Mouse (Mus musculus): ENCODE results near the gene Slc38a1. TPM values are rescaled to one million over a fixed set of nuclear protein-coding genes. Genes with fewer than 3 reads are reported as not detected.
"Not testable (repeated sequence)": the region's sequence is repeated elsewhere in the genome, so short reads cannot be mapped to it uniquely, and the experiment has no call there.

The Slc38a1 gene
- polyA plus RNA-seq, 1 experiment from 2014 or later: 70.4 TPM

GRCm38 (mm10) chr15:96638173-96638572 lies 4.5 kb downstream of the Slc38a1 start:
- ATAC-seq (ENCODE audit: extremely low read depth, insufficient number of reproducible peaks, low FRiP score, low TSS enrichment): no peak
- H3K27ac ChIP-seq (replicated peaks): peak overlapping the region; percentile 16; the same call in 1 of the 2 replicates
- H3K27me3 ChIP-seq (replicated peaks): no peaks in the 10 kb centered on the region
- H3K4me3 ChIP-seq: 0 out of 2 replicates have a peak overlapping the region, but pooled peaks have one; percentile 9
- H3K9ac ChIP-seq: no peak overlapping the region
- peaks cover 45% of the 10 kb centered on the region for H3K36me3 ChIP-seq
- peak overlapping the region; percentile 29 for H3K4me2 ChIP-seq
- no peaks in the 10 kb centered on the region for H3K9me3 ChIP-seq
- peaks cover 49% of the 10 kb centered on the region for H3K4me1 ChIP-seq
- WGBS: 54% methylated on average over 10 of the region's 10 CpGs

DNA sequence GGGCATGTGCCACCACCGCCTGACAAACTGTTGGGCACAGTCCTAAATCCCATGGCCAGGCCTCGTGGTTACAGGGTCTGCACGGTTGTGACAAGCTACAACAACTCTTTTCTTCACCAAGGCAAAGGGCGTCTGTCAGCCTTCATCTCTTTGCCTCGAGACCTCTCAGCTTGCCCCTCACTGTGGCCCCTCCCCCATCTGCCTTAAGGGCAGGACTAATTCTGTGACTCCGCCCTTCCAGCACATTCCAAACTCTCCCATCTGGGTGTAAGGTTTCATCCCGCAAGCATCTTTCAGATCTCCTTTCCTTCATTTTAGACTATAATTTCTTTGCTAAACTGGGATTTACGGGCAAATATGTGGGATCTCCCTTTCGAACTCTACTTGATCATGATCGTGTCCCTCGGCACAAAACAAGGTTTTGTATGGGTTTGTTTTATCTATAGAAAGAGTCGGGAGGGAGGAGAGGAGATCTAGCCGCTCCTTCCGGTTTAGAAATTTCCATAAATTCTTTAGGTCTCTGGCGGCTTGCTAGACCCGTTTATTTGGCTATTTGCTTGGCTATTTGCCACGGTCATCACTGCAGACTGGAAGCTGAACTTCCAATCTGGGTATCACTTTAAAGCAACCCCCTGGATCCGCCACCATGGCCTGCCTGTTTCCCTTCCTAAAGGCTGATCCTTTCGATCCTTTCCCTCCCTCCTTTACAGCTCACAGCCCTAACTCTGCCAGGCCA lies 7.9 kb downstream of the Slc38a1 start:
- ATAC-seq (ENCODE audit: extremely low read depth, insufficient number of reproducible peaks, low FRiP score, low TSS enrichment): no peak
- H3K27me3 ChIP-seq (replicated peaks): no peaks in the 10 kb centered on the region
- H3K9me3 ChIP-seq: peaks cover 5% of the 10 kb centered on the region; the same call in 1 of the 2 replicates
- H3K4me2 ChIP-seq: peak overlapping the region; percentile 29; the same call in 1 of the 2 replicates
- WGBS: 62% methylated on average over 19 of the region's 19 CpGs
- peaks cover 69% of the 10 kb centered on the region for H3K4me1 ChIP-seq
- no peak overlapping the region for H3K4me3 ChIP-seq
- H3K36me3 ChIP-seq: peaks cover 59% of the 10 kb centered on the region
- peak overlapping the region; percentile 15; the same call in 1 of the 2 replicates for H3K27ac ChIP-seq (replicated peaks)
- peak overlapping the region; percentile 38; the same call in 1 of the 2 replicates for H3K9ac ChIP-seq

GRCm38 (mm10) chr15:96632201-96632600 lies 10.5 kb downstream of the Slc38a1 start:
- no peak overlapping the region for H3K4me3 ChIP-seq
- WGBS: 96% methylated on average over 5 of the region's 5 CpGs
- no peaks in the 10 kb centered on the region for H3K27me3 ChIP-seq (replicated peaks)
- no peak overlapping the region for H3K27ac ChIP-seq (replicated peaks)
- ATAC-seq (ENCODE audit: extremely low read depth, insufficient number of reproducible peaks, low FRiP score, low TSS enrichment): no peak
- peaks cover 5% of the 10 kb centered on the region; the same call in 1 of the 2 replicates for H3K9me3 ChIP-seq
- peaks cover 69% of the 10 kb centered on the region for H3K4me1 ChIP-seq
- H3K36me3 ChIP-seq: peaks cover 43% of the 10 kb centered on the region
- H3K9ac ChIP-seq: no peak overlapping the region
- no peak overlapping the region for H3K4me2 ChIP-seq

DNA sequence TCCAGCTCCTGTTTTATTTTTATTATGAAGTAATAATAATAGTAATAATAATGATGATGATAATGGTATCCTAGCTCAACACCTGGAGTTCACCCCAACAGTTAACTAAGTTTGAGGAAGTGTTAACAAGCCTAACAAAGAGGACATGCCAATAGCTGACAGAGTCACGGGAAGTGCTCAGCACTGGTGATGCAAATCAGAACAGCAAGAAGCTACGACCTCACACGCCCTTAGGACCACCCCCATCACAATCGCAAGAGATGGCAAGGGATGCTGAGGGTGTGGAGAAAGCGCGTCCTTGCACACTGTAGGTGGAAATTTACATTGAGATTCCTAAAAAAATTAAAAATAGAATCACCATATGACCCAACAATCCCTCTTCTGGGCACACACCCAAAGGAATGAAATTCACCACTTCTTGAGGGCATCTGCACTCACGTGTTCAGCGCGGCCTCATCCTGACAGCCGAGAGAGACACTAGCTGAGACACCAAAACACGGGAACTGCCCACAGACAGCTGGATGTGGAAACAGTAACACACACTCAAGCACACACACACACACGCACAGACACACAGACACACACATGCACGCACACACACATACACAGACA lies 11.5 kb downstream of the Slc38a1 start:
- Histone ChIP-seq H3K9ac (no peak overlapping the region), H3K4me3 (no peak overlapping the region), H3K9me3 (peaks cover 5% of the 10 kb centered on the region; the same call in 1 of the 2 replicates), H3K36me3 (peaks cover 38% of the 10 kb centered on the region), H3K27ac (replicated peaks) (no peak overlapping the region), H3K4me1 (peaks cover 76% of the 10 kb centered on the region), H3K4me2 (no peak overlapping the region), H3K27me3 (replicated peaks) (no peaks in the 10 kb centered on the region)
- 61% methylated on average over 13 of the region's 13 CpGs for WGBS
- ATAC-seq (ENCODE audit: extremely low read depth, insufficient number of reproducible peaks, low FRiP score, low TSS enrichment): no peak

DNA sequence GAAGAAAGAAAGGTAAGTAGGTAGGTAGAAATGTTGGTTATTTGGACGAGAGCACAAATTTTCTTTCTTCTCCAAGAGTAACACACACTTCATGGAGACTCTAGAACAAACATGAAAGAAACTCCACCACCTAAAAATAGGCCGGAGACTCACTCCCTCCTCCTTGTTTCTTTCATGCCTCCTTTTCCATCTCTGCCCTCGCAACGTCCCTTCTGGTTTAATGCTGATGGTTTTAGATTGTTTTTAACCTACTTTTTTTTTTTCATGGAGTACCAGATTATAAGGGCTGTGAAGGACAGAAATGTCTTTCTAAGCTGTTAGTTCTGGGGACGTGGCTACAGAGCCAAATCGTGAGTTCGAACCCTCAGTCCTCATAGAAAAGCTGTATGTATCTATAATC lies 14.5 kb downstream of the Slc38a1 start:
- H3K27ac ChIP-seq (replicated peaks): no peak overlapping the region
- H3K27me3 ChIP-seq (replicated peaks): no peaks in the 10 kb centered on the region
- H3K36me3 ChIP-seq: peaks cover 39% of the 10 kb centered on the region
- ATAC-seq (ENCODE audit: extremely low read depth, insufficient number of reproducible peaks, low FRiP score, low TSS enrichment): no peak
- H3K9me3 ChIP-seq: peaks cover 5% of the 10 kb centered on the region; the same call in 1 of the 2 replicates
- 76% methylated on average over 7 of the region's 7 CpGs for WGBS
- no peak overlapping the region for H3K4me2 ChIP-seq
- H3K4me3 ChIP-seq: no peak overlapping the region
- peaks cover 65% of the 10 kb centered on the region for H3K4me1 ChIP-seq
- H3K9ac ChIP-seq: no peak overlapping the region

GRCm38 (mm10) chr15:96626871-96627270 lies 15.8 kb downstream of the Slc38a1 start:
- H3K36me3 ChIP-seq: peaks cover 41% of the 10 kb centered on the region
- no peak for ATAC-seq (ENCODE audit: extremely low read depth, insufficient number of reproducible peaks, low FRiP score, low TSS enrichment)
- no peak overlapping the region for H3K4me3 ChIP-seq
- 32% methylated on average over 5 of the region's 5 CpGs for whole genome bisulfite sequencing
- no peaks in the 10 kb centered on the region for H3K27me3 ChIP-seq (replicated peaks)
- H3K27ac ChIP-seq (replicated peaks): peak overlapping the region; percentile 82
- peak overlapping the region; percentile 38 for H3K4me2 ChIP-seq
- peaks cover 57% of the 10 kb centered on the region for H3K4me1 ChIP-seq
- H3K9me3 ChIP-seq: 0 out of 2 replicates have a peak, but pooled peaks cover 5% of the 10 kb centered on the region
- peak overlapping the region; percentile 30 for H3K9ac ChIP-seq

DNA sequence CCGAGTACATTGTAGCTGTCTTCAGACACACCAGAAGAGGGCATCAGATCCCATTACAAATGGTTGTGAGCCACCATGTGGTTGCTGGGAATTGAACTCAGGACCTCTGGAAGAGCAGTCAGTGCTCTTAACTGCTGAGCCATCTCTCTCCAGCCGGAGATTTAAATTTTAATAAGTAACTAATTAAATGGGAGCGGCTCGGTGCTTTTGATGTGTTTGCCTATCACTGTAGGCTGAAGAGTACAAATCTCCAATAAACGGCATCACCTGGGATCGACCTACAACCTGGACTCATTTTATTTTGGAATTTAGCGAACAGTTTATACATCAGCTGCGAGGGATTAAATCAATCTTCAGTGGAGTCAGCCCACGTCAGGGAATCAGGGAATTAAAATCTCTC lies 17.7 kb downstream of the Slc38a1 start:
- H3K27ac ChIP-seq (replicated peaks); H3K4me2 ChIP-seq; H3K4me3 ChIP-seq; H3K9ac ChIP-seq; H3K27me3 ChIP-seq (replicated peaks); ATAC-seq (ENCODE audit: extremely low read depth, insufficient number of reproducible peaks, low FRiP score, low TSS enrichment); H3K9me3 ChIP-seq: not testable (repeated sequence)
- H3K36me3 ChIP-seq: peaks cover 57% of the 10 kb centered on the region
- WGBS: 94% methylated on average over 9 of the region's 9 CpGs
- H3K4me1 ChIP-seq: peaks cover 40% of the 10 kb centered on the region

DNA sequence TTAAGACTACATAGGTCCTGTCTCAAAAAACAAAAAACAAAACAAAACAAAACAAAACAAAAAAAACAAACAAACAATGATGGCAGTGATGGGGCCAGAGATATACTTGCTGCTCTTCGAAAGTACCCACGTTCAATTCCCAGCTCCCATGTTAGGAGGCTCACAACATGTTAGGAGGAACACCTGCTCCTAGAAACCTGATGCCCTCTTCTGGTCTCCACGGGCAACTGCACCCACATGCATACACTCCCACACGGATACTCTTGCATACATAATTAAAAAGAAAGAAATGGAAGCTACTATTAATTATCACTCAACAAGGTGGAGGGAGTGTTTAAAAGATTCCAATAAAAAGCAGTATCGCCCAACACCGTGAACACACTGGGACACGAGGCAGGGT lies 20.3 kb downstream of the Slc38a1 start:
- WGBS: 93% methylated on average over 7 of the region's 7 CpGs
- Histone ChIP-seq H3K36me3 (peaks cover 71% of the 10 kb centered on the region), H3K4me1 (peaks cover 33% of the 10 kb centered on the region), H3K4me2 (no peak overlapping the region), H3K4me3 (no peak overlapping the region), H3K9me3 (0 out of 2 replicates have a peak, but pooled peaks cover 5% of the 10 kb centered on the region), H3K27me3 (replicated peaks) (no peaks in the 10 kb centered on the region), H3K9ac (no peak overlapping the region), H3K27ac (replicated peaks) (no peak overlapping the region)
- no peak for ATAC-seq (ENCODE audit: extremely low read depth, insufficient number of reproducible peaks, low FRiP score, low TSS enrichment)

GRCm38 (mm10) chr15:96621686-96622085 lies 21.0 kb downstream of the Slc38a1 start:
- Histone ChIP-seq H3K9me3 (0 out of 2 replicates have a peak, but pooled peaks cover 5% of the 10 kb centered on the region), H3K9ac (no peak overlapping the region), H3K4me2 (no peak overlapping the region), H3K27me3 (replicated peaks) (no peaks in the 10 kb centered on the region), H3K4me3 (no peak overlapping the region), H3K4me1 (peaks cover 32% of the 10 kb centered on the region), H3K27ac (replicated peaks) (no peak overlapping the region), H3K36me3 (peaks cover 77% of the 10 kb centered on the region)
- ATAC-seq (ENCODE audit: extremely low read depth, insufficient number of reproducible peaks, low FRiP score, low TSS enrichment): no peak
- 73% methylated on average over 6 of the region's 6 CpGs for WGBS

DNA sequence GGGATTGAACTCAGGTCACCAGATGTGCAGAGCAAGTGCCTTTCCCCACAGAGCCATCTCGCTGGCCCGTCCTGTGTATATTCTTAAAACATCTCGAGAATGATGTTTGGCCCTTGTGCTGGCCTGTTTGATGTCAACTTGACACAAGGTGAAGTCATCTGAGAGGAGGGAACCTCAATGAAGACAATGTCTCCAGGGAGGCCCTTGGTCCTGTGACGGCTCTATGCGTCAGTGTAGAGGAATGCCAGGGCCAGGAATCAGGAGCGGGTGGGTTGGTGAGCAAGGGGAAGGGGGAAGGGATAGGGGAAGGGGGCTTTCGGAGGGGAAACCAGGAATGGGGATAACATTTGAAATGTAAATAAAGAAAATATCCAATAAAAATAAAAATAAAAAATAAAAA lies 25.2 kb downstream of the Slc38a1 start:
- H3K27ac ChIP-seq (replicated peaks): peak overlapping the region; percentile 66
- H3K4me3 ChIP-seq: no peak overlapping the region
- no peak overlapping the region for H3K4me2 ChIP-seq
- no peak for ATAC-seq (ENCODE audit: extremely low read depth, insufficient number of reproducible peaks, low FRiP score, low TSS enrichment)
- H3K27me3 ChIP-seq (replicated peaks): no peaks in the 10 kb centered on the region
- peaks cover 90% of the 10 kb centered on the region for H3K36me3 ChIP-seq
- peaks cover 25% of the 10 kb centered on the region for H3K4me1 ChIP-seq
- H3K9me3 ChIP-seq: peaks cover 25% of the 10 kb centered on the region
- 41% methylated on average over 7 of the region's 7 CpGs for WGBS
- no peak overlapping the region for H3K9ac ChIP-seq

DNA sequence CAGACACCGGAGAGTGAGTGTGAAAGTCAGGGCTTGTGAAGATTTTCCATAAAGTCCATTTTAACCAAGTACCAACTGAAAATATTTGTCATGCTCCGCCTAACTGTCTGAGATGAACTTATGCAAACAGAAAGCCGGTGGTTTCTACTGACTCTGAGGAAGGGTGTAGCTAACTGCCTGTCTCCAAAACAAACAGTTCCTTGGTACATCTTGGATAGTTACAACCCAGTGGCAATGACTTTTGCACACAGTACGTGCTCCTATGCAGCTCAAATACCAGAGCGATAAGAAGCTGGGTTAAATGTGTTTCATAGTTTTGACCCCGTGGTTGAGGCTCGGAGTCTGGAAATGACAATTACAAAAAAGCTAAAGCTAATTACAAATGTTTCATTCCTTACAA lies 34.0 kb downstream of the Slc38a1 start:
- ATAC-seq (ENCODE audit: extremely low read depth, insufficient number of reproducible peaks, low FRiP score, low TSS enrichment): no peak
- no peak overlapping the region for H3K27ac ChIP-seq (replicated peaks)
- 70% methylated on average over 7 of the region's 7 CpGs for WGBS
- H3K27me3 ChIP-seq (replicated peaks): no peaks in the 10 kb centered on the region
- H3K36me3 ChIP-seq: peaks cover 83% of the 10 kb centered on the region
- no peak overlapping the region for H3K4me2 ChIP-seq
- peaks cover 23% of the 10 kb centered on the region for H3K4me1 ChIP-seq
- H3K9ac ChIP-seq: no peak overlapping the region
- 0 out of 2 replicates have a peak, but pooled peaks cover under 1% of the 10 kb centered on the region for H3K9me3 ChIP-seq
- no peak overlapping the region for H3K4me3 ChIP-seq

Measured in heart, embryonic 13.5 days (tissue).